Mouse (Mus musculus) thymus, adult 2 months (tissue): ENCODE measurements around the gene Hspbap1.

ENCODE experiments used
- CTCF ChIP-seq: fragments of 200-500 bp; IDR thresholded peaks from 2 replicates; pipeline ENCODE4 v1.5.1; 2012; ENCODE audit warnings: mild to moderate bottlenecking, control low read depth, low read length, moderate library complexity, borderline replicate concordance; ENCODE audit not compliant: control insufficient read depth, poor library complexity, insufficient read depth; ENCODE audit errors: extremely low read depth
- POLR2A ChIP-seq: fragments of 200-500 bp; IDR thresholded peaks from 2 replicates; pipeline ENCODE4 v1.6.1; 2012; ENCODE audit warnings: mild to moderate bottlenecking, low read length, control low read depth, moderate library complexity; ENCODE audit not compliant: control insufficient read depth, poor library complexity, insufficient read depth; ENCODE audit errors: extremely low read depth

- TF ChIP-seq POLR2A (no peak), CTCF (peak; percentile 98)
Observed at GRCm38 (mm10) chr16:35817255-35818089, 47.3 kb downstream of the Hspbap1 start.
